ENCODE assay signal across 11 mouse cellular contexts in the genomic region with DNA sequence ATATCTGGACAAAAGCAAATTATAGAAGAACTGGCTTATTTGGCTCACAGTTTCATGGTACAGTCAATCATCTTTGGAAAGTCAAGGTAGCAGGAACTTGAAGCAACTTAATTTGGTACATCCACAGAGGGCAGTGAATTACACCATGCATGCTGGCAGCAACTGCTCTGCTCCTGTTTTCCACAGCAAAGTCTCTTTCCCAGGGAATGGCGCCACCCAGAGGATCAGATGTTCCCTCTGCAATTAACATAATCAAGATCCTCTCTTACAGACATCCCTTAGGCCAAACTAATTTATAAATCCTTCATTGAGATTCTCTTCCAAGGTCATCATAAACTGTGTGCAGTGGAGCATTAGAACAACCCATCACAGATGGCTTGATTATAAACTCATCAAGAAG. TPM values are rescaled to one million over a fixed set of nuclear protein-coding genes. Genes with fewer than 3 reads are reported as not detected.
DNase-seq lines count a peak whose midpoint lies in the region; ATAC-seq and TF ChIP-seq lines count a peak whose summit lies in the region.
"Had no signal": no experiment of that assay in that cellular context is flagged by ENCODE, and none has a peak within 500 bp of the region (broad histone marks: within the 10 kb centered on the region; RNA-seq: fewer than 3 reads in every experiment).

No protein-coding gene starts in this region.

- intact Hi-C loops in gastrocnemius, adult 2 months (cut with DNase I) = loop anchor here (10.0 kb wide), 1 partner anchor 405 kb away; no protein-coding TSS in a partner anchor
- intact Hi-C loops in gastrocnemius, postnatal 36 days (cut with DNase I) = loop anchor here (10.0 kb wide), 1 partner anchor 405 kb away; no protein-coding TSS in a partner anchor

- H3K27ac ChIP-seq in gastrocnemius, adult 2 months = no peak overlapping the region
- H3K27ac ChIP-seq in stomach, postnatal 0 days (replicated peaks) = no peak overlapping the region
- H3K27ac ChIP-seq: neural tube, embryonic 12.5 days had no signal

- H3K27me3 ChIP-seq in stomach, postnatal 0 days (ENCODE audit: control insufficient read depth, insufficient read depth, low read length) = no peaks in the 10 kb centered on the region
- H3K27me3 ChIP-seq: neural tube, embryonic 12.5 days had no signal

- peak; percentile 36; the same call in 1 of the 2 replicates for TF ChIP-seq CTCF in gastrocnemius, adult 2 months (IDR thresholded peaks at IDR 0.05)
- peak; percentile 72 for TF ChIP-seq CTCF in stomach, postnatal 0 days (IDR thresholded peaks at IDR 0.05; ENCODE audit: low read depth)

- ATAC-seq in stomach, postnatal 0 days (ENCODE audit: low FRiP score, low TSS enrichment) = no peak
- ATAC-seq in erythroid progenitor cell, adult 5-6 weeks (replicated peaks; ENCODE audit: low FRiP score, poor library complexity, severe bottlenecking) = no peak

- no peaks in the 10 kb centered on the region for H3K4me1 ChIP-seq in stomach, postnatal 0 days (replicated peaks; ENCODE audit: control insufficient read depth, insufficient read depth)
- H3K4me1 ChIP-seq: neural tube, embryonic 12.5 days had no signal

- no peaks in the 10 kb centered on the region for H3K9me3 ChIP-seq in stomach, postnatal 0 days (ENCODE audit: control insufficient read depth, low read length)
- H3K9me3 ChIP-seq: neural tube, embryonic 12.5 days had no signal

- 20% methylated on average over 1 of the region's 1 CpGs for WGBS in stomach, postnatal 0 days

- no peak overlapping the region for H3K4me2 ChIP-seq in stomach, postnatal 0 days (replicated peaks; ENCODE audit: low read depth)
- H3K4me2 ChIP-seq: neural tube, embryonic 12.5 days had no signal

- DNase-seq in gastrocnemius, adult 2 months = peak; percentile 38
- DNase-seq in gastrocnemius, postnatal 36 days = no peak
- peak; percentile 28 for DNase-seq in urinary bladder, postnatal 14 days (ENCODE audit: low spot score)
- no peak for DNase-seq in urinary bladder, adult 2 months (ENCODE audit: low spot score)
- DNase-seq in kidney, postnatal 4 days = peak; percentile 59 to 61
- peak; percentile 37 for DNase-seq in stomach, postnatal 0 days (ENCODE audit: low spot score)
- no peak for DNase-seq in spleen, adult 18-20 months

- TF ChIP-seq EP300 in stomach, postnatal 0 days (optimal IDR thresholded peaks at IDR 0.05) = no peak

- no peaks in the 10 kb centered on the region for H3K36me3 ChIP-seq in stomach, postnatal 0 days (ENCODE audit: control insufficient read depth, insufficient read depth, low read length)
- H3K36me3 ChIP-seq: neural tube, embryonic 12.5 days had no signal

- H3K9ac ChIP-seq in stomach, postnatal 0 days (ENCODE audit: low read length) = no peak overlapping the region
- H3K9ac ChIP-seq: neural tube, embryonic 12.5 days had no signal

- no peak overlapping the region for H3K4me3 ChIP-seq in gastrocnemius, adult 2 months
- no peak overlapping the region for H3K4me3 ChIP-seq in stomach, postnatal 0 days (ENCODE audit: low read depth, low read length)
- H3K4me3 ChIP-seq: erythroblast, embryonic 14.5 days; neural tube, embryonic 12.5 days had no signal

RNA-seq across cellular contexts. Expression of gene Cyp2j5, which starts 16.3 kb away (rescaled TPM):
- not detected for total RNA-seq in gastrocnemius, adult 2 months (2021)
- total RNA-seq in gastrocnemius, postnatal 36 days (2021) = not detected
- not detected in 2 replicates for polyA plus RNA-seq in urinary bladder, adult 2 months (2012; rRNA removed)
- polyA plus RNA-seq in stomach, postnatal 0 days (2015; fragmentation: Nextera tagmentation; extraction: Ambion mirVana) = 0.04 and 0.05 TPM in 2 replicates
- not detected in 2 replicates for total RNA-seq in erythroid progenitor cell, adult 5-6 weeks (2015; ENCODE audit: low replicate concordance)
- not detected in 2 replicates for total RNA-seq in erythroid progenitor cell, adult 5-6 weeks (2017; ENCODE audit: low replicate concordance)
- polyA plus RNA-seq: erythroblast, embryonic 14.5 days; limb, embryonic 11.5 days; neural tube, embryonic 12.5 days had no signal

Comparison
In these comparisons a context has a peak if more than half of its experiments do, and no peak if none do; other contexts are left out.
1. DNase-seq: peak in gastrocnemius, adult 2 months (single experiment), urinary bladder, postnatal 14 days (single experiment), kidney, postnatal 4 days (2 of 2) and stomach, postnatal 0 days (single experiment); none in gastrocnemius, postnatal 36 days (0 of 2), urinary bladder, adult 2 months (single experiment) and spleen, adult 18-20 months (0 of 2).